Mouse (Mus musculus): ENCODE data around the gene Col13a1. TPM values are rescaled to one million over a fixed set of nuclear protein-coding genes. Genes with fewer than 3 reads are reported as not detected.

The Col13a1 gene
- total and polyA plus RNA-seq, 2 experiments, result 0.73 to 3.1 TPM

DNA sequence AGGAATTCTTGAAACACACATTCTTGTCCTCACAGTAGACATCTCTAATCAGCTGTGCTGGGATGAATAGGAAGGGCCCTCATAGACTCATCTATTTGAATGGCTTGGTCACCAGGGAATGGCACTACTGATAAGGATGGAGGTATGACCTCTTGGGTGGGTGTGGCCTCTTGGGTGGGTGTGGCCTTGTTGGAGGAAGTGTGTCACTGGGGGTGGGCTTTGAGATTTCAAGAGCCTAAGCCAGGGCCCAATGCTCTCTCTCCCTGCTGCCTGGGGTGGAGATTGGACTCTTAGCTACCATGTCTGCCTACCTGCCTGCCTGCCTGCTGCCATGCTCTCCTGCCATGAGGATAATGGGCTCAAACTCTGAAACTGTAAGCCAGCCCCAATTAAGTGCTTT, 53.2 kb downstream of the Col13a1 start:
- H3K27me3 ChIP-seq (ENCODE audit: control insufficient read depth, insufficient read depth, low read length), result no peaks in the 10 kb centered on the region; the same call in 1 of the 2 replicates
- TF ChIP-seq POLR2A (IDR thresholded peaks at IDR 0.05; ENCODE audit: extremely low read depth, insufficient read depth, low read length), result no peak
- TF ChIP-seq CTCF (IDR thresholded peaks at IDR 0.05; ENCODE audit: low read depth, low read length), result no peak
- no peaks in the 10 kb centered on the region for H3K36me3 ChIP-seq (ENCODE audit: control insufficient read depth, insufficient read depth, low read length)
- H3K4me3 ChIP-seq (ENCODE audit: insufficient read depth, low read depth, low read length), result no peak overlapping the region
- H3K27ac ChIP-seq (replicated peaks; ENCODE audit: insufficient read depth, low read depth, low read length), result no peak overlapping the region
- DNase-seq (ENCODE audit: extremely low read depth, low read depth, low spot score), result no peak
- no peak overlapping the region for H3K9ac ChIP-seq (ENCODE audit: low read depth, low read length)
- no peaks in the 10 kb centered on the region for H3K79me2 ChIP-seq (ENCODE audit: control insufficient read depth, insufficient read depth, low read length)
- no peaks in the 10 kb centered on the region for H3K4me1 ChIP-seq (ENCODE audit: control insufficient read depth, insufficient read depth, low read length)

DNA sequence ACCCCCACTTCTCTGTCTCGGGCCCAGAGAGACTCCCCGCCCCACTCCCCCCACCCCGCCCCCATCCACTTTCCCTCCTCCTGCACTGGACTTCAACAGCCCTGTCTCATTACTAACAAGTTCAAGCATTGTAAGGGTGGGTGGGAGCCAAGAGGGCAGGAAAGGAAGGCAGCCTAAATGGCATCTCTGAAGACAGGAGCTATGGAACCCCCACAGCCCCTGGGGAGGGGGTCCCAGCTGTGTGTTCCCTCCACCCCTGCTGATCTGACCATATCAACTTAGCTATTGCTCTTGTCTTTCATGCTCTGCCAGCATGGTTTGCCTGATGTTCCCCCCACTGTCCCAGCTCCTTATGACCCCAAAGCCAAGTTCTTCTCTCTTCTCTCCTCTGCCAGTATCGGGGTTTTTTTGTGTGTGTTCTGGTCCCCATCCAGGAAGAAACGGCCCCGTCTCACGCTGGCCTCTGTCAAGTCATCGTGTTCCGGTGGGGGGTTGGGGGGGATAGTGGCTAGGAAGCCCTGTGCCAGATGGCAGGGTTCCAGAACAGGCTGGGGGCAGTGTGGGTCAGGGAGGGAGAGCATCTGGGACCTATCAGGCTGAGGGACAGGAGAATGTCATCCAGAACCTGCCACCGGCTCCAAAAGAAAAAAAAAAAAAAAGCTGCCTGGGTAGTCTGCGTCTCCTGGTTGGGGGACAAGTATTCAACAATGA, 58.1 kb downstream of the Col13a1 start:
- Histone ChIP-seq H3K4me3 (ENCODE audit: insufficient read depth, low read depth, low read length) (no peak overlapping the region), H3K4me1 (ENCODE audit: control insufficient read depth, insufficient read depth, low read length) (no peaks in the 10 kb centered on the region), H3K36me3 (ENCODE audit: control insufficient read depth, insufficient read depth, low read length) (no peaks in the 10 kb centered on the region), H3K9ac (ENCODE audit: low read depth, low read length) (no peak overlapping the region), H3K27ac (replicated peaks; ENCODE audit: insufficient read depth, low read depth, low read length) (no peak overlapping the region), H3K27me3 (ENCODE audit: control insufficient read depth, insufficient read depth, low read length) (no peaks in the 10 kb centered on the region; the same call in 1 of the 2 replicates), H3K79me2 (ENCODE audit: control insufficient read depth, insufficient read depth, low read length) (no peaks in the 10 kb centered on the region)
- peak; percentile 6 for DNase-seq (ENCODE audit: extremely low read depth, low read depth, low spot score)
- WGBS, result 45% methylated on average over 11 of the region's 11 CpGs
- no peak for TF ChIP-seq CTCF (IDR thresholded peaks at IDR 0.05; ENCODE audit: low read depth, low read length)

- H3K79me2 ChIP-seq (ENCODE audit: control insufficient read depth, insufficient read depth, low read length), result no peaks in the 10 kb centered on the region
- no peak overlapping the region for H3K9ac ChIP-seq (ENCODE audit: low read depth, low read length)
- H3K27me3 ChIP-seq (ENCODE audit: control insufficient read depth, insufficient read depth, low read length), result no peaks in the 10 kb centered on the region
- 50% methylated on average over 13 of the region's 13 CpGs for WGBS
- no peak overlapping the region for H3K4me3 ChIP-seq (ENCODE audit: insufficient read depth, low read depth, low read length)
- no peaks in the 10 kb centered on the region for H3K36me3 ChIP-seq (ENCODE audit: control insufficient read depth, insufficient read depth, low read length)
- no peak overlapping the region for H3K27ac ChIP-seq (replicated peaks; ENCODE audit: insufficient read depth, low read depth, low read length)
- no peak for TF ChIP-seq POLR2A (IDR thresholded peaks at IDR 0.05; ENCODE audit: extremely low read depth, insufficient read depth, low read length)
- no peak for TF ChIP-seq CTCF (IDR thresholded peaks at IDR 0.05; ENCODE audit: low read depth, low read length)
- H3K4me1 ChIP-seq (ENCODE audit: control insufficient read depth, insufficient read depth, low read length), result no peaks in the 10 kb centered on the region
- DNase-seq (ENCODE audit: extremely low read depth, low read depth, low spot score), result no peak
These were observed 58.8 kb downstream of the Col13a1 start for GRCm38 (mm10) chr10:61919924-61920654.

DNA sequence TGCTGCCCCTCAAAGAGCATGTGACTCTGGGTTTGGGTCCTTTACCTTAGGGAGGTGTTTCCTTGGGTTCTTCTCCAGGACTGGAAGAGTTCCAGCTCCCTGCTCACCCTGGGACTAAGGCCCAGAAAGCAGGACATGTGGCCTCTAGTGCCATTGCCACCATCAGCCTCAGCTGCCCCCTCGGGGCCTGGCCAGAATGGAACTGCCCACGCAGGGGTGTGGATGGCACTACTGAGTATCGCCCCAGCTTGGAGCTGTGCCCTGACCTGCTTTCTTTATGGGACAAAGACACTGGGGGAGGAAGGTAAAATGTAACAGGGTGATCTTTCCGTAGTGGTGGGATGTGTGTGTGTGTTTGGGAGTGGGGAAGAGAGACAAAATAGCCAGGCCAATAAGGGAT, 59.4 kb downstream of the Col13a1 start:
- Histone ChIP-seq H3K4me1 (ENCODE audit: control insufficient read depth, insufficient read depth, low read length) (no peaks in the 10 kb centered on the region), H3K36me3 (ENCODE audit: control insufficient read depth, insufficient read depth, low read length) (no peaks in the 10 kb centered on the region), H3K9ac (ENCODE audit: low read depth, low read length) (no peak overlapping the region), H3K79me2 (ENCODE audit: control insufficient read depth, insufficient read depth, low read length) (no peaks in the 10 kb centered on the region), H3K27me3 (ENCODE audit: control insufficient read depth, insufficient read depth, low read length) (no peaks in the 10 kb centered on the region), H3K4me3 (ENCODE audit: insufficient read depth, low read depth, low read length) (no peak overlapping the region), H3K27ac (replicated peaks; ENCODE audit: insufficient read depth, low read depth, low read length) (no peak overlapping the region)
- TF ChIP-seq CTCF (IDR thresholded peaks at IDR 0.05; ENCODE audit: low read depth, low read length) (no peak), POLR2A (IDR thresholded peaks at IDR 0.05; ENCODE audit: extremely low read depth, insufficient read depth, low read length) (no peak)
- WGBS, result 88% methylated on average over 4 of the region's 4 CpGs
- no peak for DNase-seq (ENCODE audit: extremely low read depth, low read depth, low spot score)

GRCm38 (mm10) chr10:61917066-61917465, 61.8 kb downstream of the Col13a1 start:
- no peak for DNase-seq (ENCODE audit: extremely low read depth, low read depth, low spot score)
- Histone ChIP-seq H3K27me3 (ENCODE audit: control insufficient read depth, insufficient read depth, low read length) (no peaks in the 10 kb centered on the region), H3K4me1 (ENCODE audit: control insufficient read depth, insufficient read depth, low read length) (no peaks in the 10 kb centered on the region), H3K9ac (ENCODE audit: low read depth, low read length) (no peak overlapping the region), H3K79me2 (ENCODE audit: control insufficient read depth, insufficient read depth, low read length) (no peaks in the 10 kb centered on the region), H3K27ac (replicated peaks; ENCODE audit: insufficient read depth, low read depth, low read length) (no peak overlapping the region), H3K4me3 (ENCODE audit: insufficient read depth, low read depth, low read length) (no peak overlapping the region), H3K36me3 (ENCODE audit: control insufficient read depth, insufficient read depth, low read length) (no peaks in the 10 kb centered on the region)
- TF ChIP-seq CTCF (IDR thresholded peaks at IDR 0.05; ENCODE audit: low read depth, low read length) (no peak), POLR2A (IDR thresholded peaks at IDR 0.05; ENCODE audit: extremely low read depth, insufficient read depth, low read length) (no peak)
- 96% methylated on average over 12 of the region's 12 CpGs for WGBS

DNA sequence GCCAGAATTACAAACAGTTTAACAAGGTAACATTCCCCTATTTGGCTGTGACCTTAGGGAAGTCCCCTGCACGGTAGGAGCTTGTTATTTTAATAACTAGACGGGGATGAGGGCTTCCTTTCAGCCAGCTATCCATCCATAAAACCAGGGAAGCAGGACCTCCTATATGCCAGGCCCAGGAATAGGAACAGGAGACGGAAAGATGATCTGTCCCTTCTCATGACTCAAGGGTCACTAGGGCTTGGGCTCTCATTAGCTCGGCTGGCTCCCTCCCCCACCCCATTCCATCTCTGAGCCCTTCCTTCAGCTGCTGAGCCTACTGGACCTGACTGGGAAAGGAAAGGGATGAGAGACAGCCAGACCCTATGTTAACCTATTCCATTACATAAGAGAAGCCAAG, 67.1 kb downstream of the Col13a1 start:
- 70% methylated on average over 4 of the region's 4 CpGs for whole genome bisulfite sequencing
- H3K27ac ChIP-seq (replicated peaks; ENCODE audit: insufficient read depth, low read depth, low read length), result no peak overlapping the region
- no peaks in the 10 kb centered on the region for H3K27me3 ChIP-seq (ENCODE audit: control insufficient read depth, insufficient read depth, low read length)
- no peaks in the 10 kb centered on the region for H3K79me2 ChIP-seq (ENCODE audit: control insufficient read depth, insufficient read depth, low read length)
- no peak overlapping the region for H3K9ac ChIP-seq (ENCODE audit: low read depth, low read length)
- TF ChIP-seq CTCF (IDR thresholded peaks at IDR 0.05; ENCODE audit: low read depth, low read length) (no peak), POLR2A (IDR thresholded peaks at IDR 0.05; ENCODE audit: extremely low read depth, insufficient read depth, low read length) (no peak)
- no peaks in the 10 kb centered on the region for H3K4me1 ChIP-seq (ENCODE audit: control insufficient read depth, insufficient read depth, low read length)
- no peak for DNase-seq (ENCODE audit: extremely low read depth, low read depth, low spot score)
- no peaks in the 10 kb centered on the region for H3K36me3 ChIP-seq (ENCODE audit: control insufficient read depth, insufficient read depth, low read length)
- no peak overlapping the region for H3K4me3 ChIP-seq (ENCODE audit: insufficient read depth, low read depth, low read length)

Measured in liver, adult 2 months (tissue).